Mouse (Mus musculus) small intestine, adult 2 months (tissue): Measurements from ENCODE around the gene Slc38a11.

Experiments
- CTCF ChIP-seq: fragments of 200-500 bp; IDR thresholded peaks from 2 replicates; pipeline ENCODE4 v1.5.1; 2012; ENCODE audit warnings: low read depth, mild to moderate bottlenecking, control low read depth, inconsistent platforms, low read length, moderate library complexity, mixed read lengths; ENCODE audit not compliant: insufficient replicate concordance, insufficient read length; ENCODE audit errors: extremely low read depth
- POLR2A ChIP-seq: fragments of 200-500 bp; IDR thresholded peaks from 2 replicates; pipeline ENCODE4 v1.6.1; 2012; ENCODE audit warnings: low read depth, mild to moderate bottlenecking, control low read depth, inconsistent platforms, low read length, moderate library complexity

DNA sequence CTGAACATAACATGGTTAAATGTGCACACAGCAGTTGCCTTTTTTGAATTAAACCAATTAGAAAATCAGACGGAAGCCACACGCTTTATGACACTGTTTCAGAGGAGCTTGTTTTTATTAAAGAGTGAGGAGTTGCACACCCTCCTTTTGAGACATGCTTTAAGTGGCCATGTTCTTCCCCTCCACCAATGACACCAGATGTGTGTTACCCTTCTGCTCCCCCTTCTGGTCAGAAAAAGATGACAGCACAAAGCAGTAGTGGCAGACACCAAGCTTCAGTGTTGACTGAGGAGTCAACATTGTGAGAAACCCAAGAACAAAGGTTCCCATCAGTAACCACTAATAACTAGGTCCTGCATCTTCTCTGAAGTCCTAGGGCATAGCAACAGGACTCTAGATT, 32.5 kb downstream of the Slc38a11 start:
- TF ChIP-seq POLR2A (no peak), CTCF (no peak)
